Mouse (Mus musculus) spleen, adult 2 months (tissue): Measurements from ENCODE around the gene Susd3.

Experiments used
- CTCF ChIP-seq: fragments of 200-500 bp; IDR thresholded peaks from 2 replicates; pipeline ENCODE4 v1.5.1; 2011; ENCODE audit warnings: mild to moderate bottlenecking, inconsistent platforms; ENCODE audit not compliant: insufficient read depth, insufficient read length, insufficient replicate concordance; ENCODE audit errors: extremely low read depth
- POLR2A ChIP-seq: fragments of 200-500 bp; IDR thresholded peaks from 2 replicates; pipeline ENCODE4 v1.6.1; 2011; ENCODE audit warnings: low read depth, low read length, inconsistent platforms

DNA sequence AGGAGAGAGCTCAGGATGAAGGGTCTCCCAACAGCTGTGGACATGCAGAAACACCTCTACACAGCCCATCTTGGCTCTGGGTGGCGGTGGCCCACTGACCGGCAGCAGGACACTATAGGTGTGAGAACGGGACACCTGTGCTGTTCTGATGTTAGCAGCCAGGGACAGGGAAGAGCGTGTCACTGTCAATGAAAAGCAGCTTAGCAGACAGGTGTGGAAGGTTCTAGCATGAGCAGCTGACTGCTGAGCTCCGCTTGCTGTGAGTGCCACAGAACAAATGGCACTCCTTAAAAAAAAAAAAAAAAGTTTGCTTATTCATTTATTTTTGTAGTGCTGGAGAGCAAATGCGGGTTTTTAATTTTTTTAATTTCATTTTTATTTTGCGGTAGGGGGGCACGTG is 10.9 kb downstream of the Susd3 start:
- TF ChIP-seq CTCF (no peak), POLR2A (no peak)
